Mouse (Mus musculus): ENCODE data around the gene Ackr3. TPM values are rescaled to one million over a fixed set of nuclear protein-coding genes. Genes with fewer than 3 reads are reported as not detected.
A peak's percentile ranks its signal among the peaks of the same experiment; 100 is the strongest.

Gene Ackr3
- polyA plus RNA-seq, 1 experiment from 2014 or later = 11.1 TPM

DNA sequence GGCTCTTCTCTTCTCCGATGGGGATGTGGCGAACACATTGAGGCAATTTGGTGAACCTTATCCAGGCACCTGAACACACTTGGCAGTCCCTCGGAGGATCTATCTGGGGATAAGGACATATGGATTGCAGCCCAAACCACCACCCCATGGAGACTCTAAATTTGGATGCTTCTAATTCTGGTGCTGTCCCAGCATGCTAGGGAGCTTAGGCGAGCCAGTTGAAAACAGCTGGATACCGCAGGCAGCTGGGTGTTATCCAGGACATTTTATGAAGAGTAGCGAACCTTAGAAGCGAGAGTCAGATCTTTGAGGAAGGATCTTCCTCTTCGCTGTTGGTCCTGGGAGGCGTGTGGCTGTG is 4.7 kb downstream of the Ackr3 start:
- peak overlapping the region; percentile 39; the same call in 1 of the 2 replicates for H3K27ac ChIP-seq

DNA sequence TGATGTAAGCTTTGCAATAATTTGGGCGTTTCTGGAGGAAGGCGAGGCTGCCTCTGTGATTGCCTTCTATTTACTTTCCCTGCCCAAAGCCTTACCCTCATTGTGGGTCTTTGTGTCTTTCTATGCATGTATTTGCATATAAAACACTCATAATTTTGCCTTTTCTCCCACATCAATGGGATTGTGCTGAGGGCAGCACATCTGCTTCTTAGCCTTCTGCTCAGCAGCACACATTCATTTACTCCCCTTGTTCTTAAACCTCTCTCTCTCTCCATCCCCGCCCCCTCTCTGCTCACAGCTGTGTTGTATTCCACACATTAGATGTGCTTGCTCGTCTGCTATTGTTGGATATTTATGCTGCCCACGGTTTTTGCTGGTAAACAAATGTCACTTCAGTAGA is 5.3 kb downstream of the Ackr3 start:
- no peaks in the 10 kb centered on the region for H3K27me3 ChIP-seq (ENCODE audit: control insufficient read depth, insufficient read depth, low read length)
- no peak overlapping the region for H3K4me3 ChIP-seq (replicated peaks; ENCODE audit: low read length)
- DNase-seq (ENCODE audit: low spot score) (no peak), ATAC-seq (ENCODE audit: low FRiP score) (no peak)
- no peaks in the 10 kb centered on the region for H3K9me3 ChIP-seq (ENCODE audit: control insufficient read depth, low read length)
- no peaks in the 10 kb centered on the region for H3K36me3 ChIP-seq (replicated peaks; ENCODE audit: control insufficient read depth, insufficient read depth)
- H3K4me1 ChIP-seq (replicated peaks; ENCODE audit: control insufficient read depth, insufficient read depth, low read length) = peaks cover 37% of the 10 kb centered on the region
- peak overlapping the region; percentile 39; the same call in 1 of the 2 replicates for H3K27ac ChIP-seq
- H3K9ac ChIP-seq = no peak overlapping the region
- peak overlapping the region; percentile 57 for H3K4me2 ChIP-seq (replicated peaks)
- 37% methylated on average over 5 of the region's 5 CpGs for WGBS

More for the DNA sequence above, 4.7 kb downstream of the Ackr3 start:
- WGBS = 51% methylated on average over 9 of the region's 9 CpGs
- H3K4me3 ChIP-seq (replicated peaks; ENCODE audit: low read length) = no peak overlapping the region
- no peak overlapping the region for H3K9ac ChIP-seq
- no peak for DNase-seq (ENCODE audit: low spot score)
- no peaks in the 10 kb centered on the region for H3K36me3 ChIP-seq (replicated peaks; ENCODE audit: control insufficient read depth, insufficient read depth)
- H3K4me1 ChIP-seq (replicated peaks; ENCODE audit: control insufficient read depth, insufficient read depth, low read length) = peaks cover 40% of the 10 kb centered on the region
- no peak for ATAC-seq (ENCODE audit: low FRiP score)
- no peaks in the 10 kb centered on the region for H3K27me3 ChIP-seq (ENCODE audit: control insufficient read depth, insufficient read depth, low read length)
- H3K9me3 ChIP-seq (ENCODE audit: control insufficient read depth, low read length) = no peaks in the 10 kb centered on the region
- peak overlapping the region; percentile 57 for H3K4me2 ChIP-seq (replicated peaks)

DNA sequence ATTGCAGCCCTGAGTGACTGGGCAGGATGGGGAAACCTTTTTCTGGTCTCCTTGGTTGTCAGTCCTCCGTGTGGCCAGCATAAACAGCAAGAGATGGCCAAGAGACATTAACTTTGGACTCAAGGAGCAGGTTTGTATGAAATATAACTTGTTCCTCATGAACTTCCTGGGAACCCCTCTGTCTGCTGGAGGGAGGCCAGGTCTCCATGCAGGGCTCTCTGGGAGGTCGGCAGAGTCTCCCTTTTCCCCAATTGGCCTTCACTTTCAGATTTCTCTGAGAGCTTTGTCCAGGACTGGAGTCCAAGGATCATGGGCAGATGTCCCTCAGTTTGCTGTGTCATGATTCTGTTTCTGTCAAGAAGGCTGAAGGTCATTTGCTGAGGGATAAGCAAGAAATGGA is 6.0 kb downstream of the Ackr3 start:
- H3K27ac ChIP-seq = no peak overlapping the region
- no peak for ATAC-seq (ENCODE audit: low FRiP score)
- H3K9ac ChIP-seq = no peak overlapping the region
- no peaks in the 10 kb centered on the region; the same call in 1 of the 2 replicates for H3K36me3 ChIP-seq (replicated peaks; ENCODE audit: control insufficient read depth, insufficient read depth)
- no peaks in the 10 kb centered on the region for H3K27me3 ChIP-seq (ENCODE audit: control insufficient read depth, insufficient read depth, low read length)
- peaks cover 33% of the 10 kb centered on the region for H3K4me1 ChIP-seq (replicated peaks; ENCODE audit: control insufficient read depth, insufficient read depth, low read length)
- no peak overlapping the region for H3K4me3 ChIP-seq (replicated peaks; ENCODE audit: low read length)
- DNase-seq (ENCODE audit: low spot score) = no peak
- 83% methylated on average over 2 of the region's 2 CpGs for WGBS
- H3K4me2 ChIP-seq (replicated peaks) = no peak overlapping the region
- H3K9me3 ChIP-seq (ENCODE audit: control insufficient read depth, low read length) = no peaks in the 10 kb centered on the region

DNA sequence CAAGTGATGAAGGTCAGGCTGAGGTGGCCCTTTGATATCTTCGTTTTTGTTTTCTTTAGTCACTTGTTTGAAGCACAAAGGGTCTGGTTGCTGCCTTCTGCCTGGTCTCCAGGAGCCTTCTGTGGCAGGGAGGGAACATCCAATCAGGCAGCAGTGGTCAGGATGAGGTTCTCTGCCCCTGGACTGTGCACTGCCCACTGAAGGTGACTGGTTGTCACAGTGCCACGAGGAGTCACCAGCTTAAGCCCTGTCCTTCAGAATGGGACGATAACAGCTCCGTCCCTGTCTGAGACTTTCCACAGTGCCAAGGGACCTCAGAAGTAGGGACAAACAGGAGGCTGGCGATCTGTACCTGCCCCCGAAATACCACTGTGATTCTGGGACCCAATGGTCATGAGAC is 6.6 kb downstream of the Ackr3 start:
- Histone ChIP-seq H3K27ac (no peak overlapping the region), H3K9me3 (ENCODE audit: control insufficient read depth, low read length) (no peaks in the 10 kb centered on the region), H3K4me1 (replicated peaks; ENCODE audit: control insufficient read depth, insufficient read depth, low read length) (peaks cover 33% of the 10 kb centered on the region)

DNA sequence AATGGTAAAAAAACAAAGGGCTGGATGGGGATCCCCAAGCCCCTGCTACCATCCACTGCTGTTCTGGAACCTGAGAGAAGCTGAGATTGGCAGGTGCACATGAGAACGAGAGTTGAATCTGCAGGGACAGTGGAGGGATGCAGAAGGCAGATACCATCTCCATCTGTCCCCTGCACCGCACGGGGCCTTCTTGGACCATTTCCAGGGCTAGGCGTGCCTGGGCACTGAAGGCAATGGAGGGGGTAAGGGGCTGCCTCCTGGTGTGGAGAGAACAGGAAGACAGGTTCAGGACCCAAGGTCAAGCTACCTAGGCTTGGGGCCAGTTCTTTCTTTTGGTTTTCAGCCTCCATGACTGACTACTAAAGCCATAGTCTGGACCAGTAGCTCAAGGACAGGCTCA is 7.0 kb downstream of the Ackr3 start:
- Histone ChIP-seq H3K27ac (no peak overlapping the region), H3K4me2 (replicated peaks) (no peak overlapping the region), H3K9me3 (ENCODE audit: control insufficient read depth, low read length) (no peaks in the 10 kb centered on the region), H3K27me3 (ENCODE audit: control insufficient read depth, insufficient read depth, low read length) (no peaks in the 10 kb centered on the region), H3K4me1 (replicated peaks; ENCODE audit: control insufficient read depth, insufficient read depth, low read length) (peaks cover 33% of the 10 kb centered on the region), H3K9ac (no peak overlapping the region), H3K4me3 (replicated peaks; ENCODE audit: low read length) (no peak overlapping the region), H3K36me3 (replicated peaks; ENCODE audit: control insufficient read depth, insufficient read depth) (no peaks in the 10 kb centered on the region; the same call in 1 of the 2 replicates)
- DNase-seq (ENCODE audit: low spot score) (no peak), ATAC-seq (ENCODE audit: low FRiP score) (no peak)
- 52% methylated on average over 4 of the region's 4 CpGs for WGBS

More for the DNA sequence above, 6.6 kb downstream of the Ackr3 start:
- Histone ChIP-seq H3K36me3 (replicated peaks; ENCODE audit: control insufficient read depth, insufficient read depth) (no peaks in the 10 kb centered on the region; the same call in 1 of the 2 replicates), H3K4me3 (replicated peaks; ENCODE audit: low read length) (no peak overlapping the region), H3K9ac (no peak overlapping the region), H3K4me2 (replicated peaks) (no peak overlapping the region), H3K27me3 (ENCODE audit: control insufficient read depth, insufficient read depth, low read length) (no peaks in the 10 kb centered on the region)
- WGBS = 82% methylated on average over 6 of the region's 6 CpGs
- DNase-seq (ENCODE audit: low spot score) = no peak
- no peak for ATAC-seq (ENCODE audit: low FRiP score)

DNA sequence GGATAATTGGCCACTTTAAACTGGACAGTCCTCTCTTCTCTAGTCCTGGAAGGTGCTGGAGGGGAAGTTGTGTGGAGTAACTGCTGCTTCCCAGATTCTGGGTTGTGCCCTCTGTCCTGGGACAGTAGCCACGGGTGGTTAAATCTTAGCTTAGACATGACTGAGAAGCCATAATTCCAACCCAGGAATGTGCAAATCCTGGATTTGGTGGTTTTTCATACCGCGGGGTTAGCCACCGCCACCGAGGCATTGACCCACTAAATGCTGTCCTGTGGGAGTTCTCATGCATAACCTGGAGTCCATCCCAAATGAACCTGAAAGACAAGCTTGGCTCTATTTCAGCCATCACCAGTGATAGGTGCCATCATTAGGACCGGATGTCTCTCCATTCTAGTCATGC is 8.6 kb downstream of the Ackr3 start:
- Histone ChIP-seq H3K27me3 (ENCODE audit: control insufficient read depth, insufficient read depth, low read length) (no peaks in the 10 kb centered on the region), H3K9ac (no peak overlapping the region), H3K36me3 (replicated peaks; ENCODE audit: control insufficient read depth, insufficient read depth) (no peaks in the 10 kb centered on the region; the same call in 1 of the 2 replicates), H3K4me3 (replicated peaks; ENCODE audit: low read length) (no peak overlapping the region), H3K4me2 (replicated peaks) (no peak overlapping the region), H3K27ac (no peak overlapping the region), H3K4me1 (replicated peaks; ENCODE audit: control insufficient read depth, insufficient read depth, low read length) (peaks cover 25% of the 10 kb centered on the region), H3K9me3 (ENCODE audit: control insufficient read depth, low read length) (no peaks in the 10 kb centered on the region)
- ATAC-seq (ENCODE audit: low FRiP score) (no peak), DNase-seq (ENCODE audit: low spot score) (no peak)
- 80% methylated on average over 6 of the region's 6 CpGs for WGBS

DNA sequence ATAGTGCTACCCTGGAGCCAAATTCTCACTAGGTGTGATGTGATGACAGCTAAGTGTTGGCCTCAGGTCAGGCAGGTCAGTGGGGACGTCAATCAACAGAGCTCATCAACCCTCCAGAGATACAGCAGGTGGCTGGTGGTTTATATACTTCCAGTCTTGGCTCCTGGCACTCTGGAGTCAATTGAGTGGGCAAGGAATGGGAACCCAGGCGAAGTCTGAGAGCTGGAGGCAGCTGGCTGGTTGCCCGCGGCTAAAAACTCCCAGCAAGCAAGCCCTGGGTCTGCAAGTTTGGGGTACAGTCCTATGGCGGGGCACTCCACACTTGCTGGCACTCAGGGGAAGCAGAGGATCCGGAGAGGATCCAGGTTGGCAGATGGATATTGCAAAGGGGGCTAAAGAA is 9.1 kb downstream of the Ackr3 start:
- ATAC-seq (ENCODE audit: low FRiP score) (no peak), DNase-seq (ENCODE audit: low spot score) (no peak)
- 79% methylated on average over 6 of the region's 6 CpGs for WGBS
- H3K4me2 ChIP-seq (replicated peaks) = no peak overlapping the region
- H3K27ac ChIP-seq = no peak overlapping the region
- no peak overlapping the region for H3K4me3 ChIP-seq (replicated peaks; ENCODE audit: low read length)
- H3K36me3 ChIP-seq (replicated peaks; ENCODE audit: control insufficient read depth, insufficient read depth) = no peaks in the 10 kb centered on the region; the same call in 1 of the 2 replicates
- H3K9me3 ChIP-seq (ENCODE audit: control insufficient read depth, low read length) = no peaks in the 10 kb centered on the region
- H3K9ac ChIP-seq = no peak overlapping the region
- peaks cover 21% of the 10 kb centered on the region for H3K4me1 ChIP-seq (replicated peaks; ENCODE audit: control insufficient read depth, insufficient read depth, low read length)
- no peaks in the 10 kb centered on the region for H3K27me3 ChIP-seq (ENCODE audit: control insufficient read depth, insufficient read depth, low read length)

DNA sequence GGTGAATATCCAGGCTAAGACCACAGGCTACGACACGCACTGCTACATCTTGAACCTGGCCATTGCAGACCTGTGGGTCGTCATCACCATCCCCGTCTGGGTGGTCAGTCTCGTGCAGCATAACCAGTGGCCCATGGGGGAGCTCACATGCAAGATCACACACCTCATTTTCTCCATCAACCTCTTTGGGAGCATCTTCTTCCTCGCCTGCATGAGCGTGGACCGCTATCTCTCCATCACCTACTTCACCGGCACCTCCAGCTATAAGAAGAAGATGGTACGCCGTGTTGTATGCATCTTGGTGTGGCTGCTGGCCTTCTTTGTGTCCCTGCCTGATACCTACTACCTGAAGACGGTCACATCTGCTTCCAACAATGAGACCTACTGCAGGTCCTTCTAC is 10.2 kb downstream of the Ackr3 start:
- peaks cover 11% of the 10 kb centered on the region; the same call in 1 of the 2 replicates for H3K4me1 ChIP-seq (replicated peaks; ENCODE audit: control insufficient read depth, insufficient read depth, low read length)
- ATAC-seq (ENCODE audit: low FRiP score) = no peak
- H3K27ac ChIP-seq = no peak overlapping the region
- no peaks in the 10 kb centered on the region for H3K9me3 ChIP-seq (ENCODE audit: control insufficient read depth, low read length)
- 97% methylated on average over 12 of the region's 12 CpGs for WGBS
- H3K36me3 ChIP-seq (replicated peaks; ENCODE audit: control insufficient read depth, insufficient read depth) = no peaks in the 10 kb centered on the region; the same call in 1 of the 2 replicates
- H3K4me3 ChIP-seq (replicated peaks; ENCODE audit: low read length) = no peak overlapping the region
- no peak overlapping the region for H3K4me2 ChIP-seq (replicated peaks)
- H3K27me3 ChIP-seq (ENCODE audit: control insufficient read depth, insufficient read depth, low read length) = no peaks in the 10 kb centered on the region
- no peak for DNase-seq (ENCODE audit: low spot score)
- no peak overlapping the region for H3K9ac ChIP-seq

DNA sequence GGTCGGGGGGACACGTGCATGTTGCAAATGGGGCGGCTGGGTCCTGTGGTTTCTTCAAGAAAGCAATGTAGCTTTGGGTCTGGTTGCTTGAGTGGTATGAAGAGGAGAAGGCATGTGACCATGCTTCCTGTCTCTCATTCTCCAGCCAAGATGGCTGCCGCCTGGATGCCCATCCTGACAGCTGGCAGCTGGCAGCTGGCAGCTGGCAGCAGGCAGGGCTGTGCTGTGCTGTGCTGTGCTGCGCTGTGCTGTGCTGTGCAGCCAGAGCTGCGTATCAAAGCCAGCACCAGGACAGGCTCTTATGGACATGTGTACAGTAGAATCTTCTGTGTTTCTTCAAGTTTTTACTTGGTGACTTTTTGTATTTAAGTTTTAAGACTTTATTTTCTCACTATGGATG is 11.1 kb downstream of the Ackr3 start:
- no peaks in the 10 kb centered on the region for H3K9me3 ChIP-seq (ENCODE audit: control insufficient read depth, low read length)
- H3K4me1 ChIP-seq (replicated peaks; ENCODE audit: control insufficient read depth, insufficient read depth, low read length) = peaks cover 7% of the 10 kb centered on the region; the same call in 1 of the 2 replicates
- ATAC-seq (ENCODE audit: low FRiP score) (peak; percentile 56; the same call in 1 of the 2 replicates), DNase-seq (ENCODE audit: low spot score) (no peak)
- no peak overlapping the region for H3K27ac ChIP-seq
- H3K4me2 ChIP-seq (replicated peaks) = no peak overlapping the region
- H3K9ac ChIP-seq = no peak overlapping the region
- H3K36me3 ChIP-seq (replicated peaks; ENCODE audit: control insufficient read depth, insufficient read depth) = no peaks in the 10 kb centered on the region; the same call in 1 of the 2 replicates
- no peak overlapping the region for H3K4me3 ChIP-seq (replicated peaks; ENCODE audit: low read length)
- no peaks in the 10 kb centered on the region for H3K27me3 ChIP-seq (ENCODE audit: control insufficient read depth, insufficient read depth, low read length)
- WGBS = 82% methylated on average over 6 of the region's 6 CpGs

DNA sequence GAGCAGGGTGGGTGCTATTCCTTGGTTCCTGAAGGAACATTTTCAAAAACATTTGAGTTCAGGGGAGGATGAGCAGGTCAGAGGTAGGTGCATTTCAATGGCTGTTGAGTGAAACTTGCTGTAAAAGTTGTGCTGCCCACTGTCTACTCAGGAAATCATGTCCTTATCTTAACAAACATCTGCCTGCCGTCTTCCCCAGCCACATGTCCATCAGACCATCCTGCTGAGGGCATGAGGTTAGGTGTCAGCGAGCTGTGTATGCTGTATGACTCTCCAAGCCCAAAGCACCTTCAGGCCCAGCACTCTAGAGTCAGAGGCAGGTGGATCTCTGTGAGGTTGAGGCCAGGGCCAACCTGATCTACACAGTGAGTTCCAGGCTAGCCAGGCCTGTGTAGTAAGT is 12.1 kb downstream of the Ackr3 start:
- peaks cover 11% of the 10 kb centered on the region for H3K4me1 ChIP-seq (replicated peaks; ENCODE audit: control insufficient read depth, insufficient read depth, low read length)
- no peak overlapping the region for H3K9ac ChIP-seq
- H3K36me3 ChIP-seq (replicated peaks; ENCODE audit: control insufficient read depth, insufficient read depth) = no peaks in the 10 kb centered on the region; the same call in 1 of the 2 replicates
- H3K4me3 ChIP-seq (replicated peaks; ENCODE audit: low read length) = no peak overlapping the region
- 71% methylated on average over 2 of the region's 2 CpGs for WGBS
- no peak for ATAC-seq (ENCODE audit: low FRiP score)
- no peaks in the 10 kb centered on the region for H3K9me3 ChIP-seq (ENCODE audit: control insufficient read depth, low read length)
- no peak for DNase-seq (ENCODE audit: low spot score)
- no peak overlapping the region for H3K4me2 ChIP-seq (replicated peaks)
- H3K27me3 ChIP-seq (ENCODE audit: control insufficient read depth, insufficient read depth, low read length) = no peaks in the 10 kb centered on the region
- H3K27ac ChIP-seq = no peak overlapping the region

Data from hindbrain, embryonic 14.5 days (tissue).